In genomic region chr10:117436875-117437715, GRCm38 (mm10) we compare ENCODE assay signal across 8 mouse cellular contexts. TPM values are rescaled to one million over a fixed set of nuclear protein-coding genes. Genes with fewer than 3 reads are reported as not detected.
DNase-seq lines count a peak whose midpoint lies in the region; ATAC-seq lines count a peak whose summit lies in the region.

No protein-coding gene starts in this region.

- no peak overlapping the region for H3K4me3 ChIP-seq in embryonic facial prominence, embryonic 11.5 days (ENCODE audit: low read depth, low read length)
- no peak overlapping the region for H3K4me3 ChIP-seq in liver, embryonic 16.5 days (ENCODE audit: low read depth, low read length)

- no peak overlapping the region for H3K9ac ChIP-seq in embryonic facial prominence, embryonic 11.5 days (replicated peaks; ENCODE audit: low read length)
- no peak overlapping the region for H3K9ac ChIP-seq in liver, embryonic 16.5 days (ENCODE audit: low read depth, low read length)

- peaks cover 2% of the 10 kb centered on the region; the same call in 1 of the 2 replicates for H3K4me1 ChIP-seq in embryonic facial prominence, embryonic 11.5 days (ENCODE audit: control insufficient read depth, insufficient read depth, low read length)
- peaks cover 9% of the 10 kb centered on the region for H3K4me1 ChIP-seq in liver, embryonic 16.5 days (ENCODE audit: control insufficient read depth, low read depth, low read length)

- peak; percentile 59 for DNase-seq in right cerebral cortex, adult 18-20 months
- DNase-seq in right cerebral cortex, postnatal 10 days (ENCODE audit: low spot score in 2 of 2): no peak
- DNase-seq in adrenal gland, postnatal 25 days: peak; percentile 47
- DNase-seq in embryonic facial prominence, embryonic 11.5 days (ENCODE audit: low spot score): peak; percentile 76
- DNase-seq in kidney, adult 11 months: peak; percentile 53
- DNase-seq in skeletal muscle tissue, adult 2 months (ENCODE audit: low read depth, low spot score): peak; percentile 53
- no peak for DNase-seq in ovary, postnatal 36 days (ENCODE audit: low spot score)

- H3K27me3 ChIP-seq in embryonic facial prominence, embryonic 11.5 days (ENCODE audit: control insufficient read depth, insufficient read depth, low read length): no peaks in the 10 kb centered on the region
- H3K27me3 ChIP-seq in liver, embryonic 16.5 days (ENCODE audit: control insufficient read depth, insufficient read depth, low read depth, low read length): no peaks in the 10 kb centered on the region

- H3K9me3 ChIP-seq in embryonic facial prominence, embryonic 11.5 days (replicated peaks; ENCODE audit: control insufficient read depth, low read length): no peaks in the 10 kb centered on the region
- no peaks in the 10 kb centered on the region for H3K9me3 ChIP-seq in liver, embryonic 16.5 days (replicated peaks; ENCODE audit: control insufficient read depth, low read length)

- no peak overlapping the region for H3K27ac ChIP-seq in embryonic facial prominence, embryonic 11.5 days (replicated peaks; ENCODE audit: low read depth, low read length)
- no peak overlapping the region for H3K27ac ChIP-seq in liver, embryonic 16.5 days (ENCODE audit: low read length)

- no peak for ATAC-seq in embryonic facial prominence, embryonic 11.5 days (replicated peaks; ENCODE audit: insufficient number of reproducible peaks, low FRiP score, low TSS enrichment, low read depth)
- ATAC-seq in liver, embryonic 16.5 days (ENCODE audit: low read depth): no peak

- no peaks in the 10 kb centered on the region for H3K36me3 ChIP-seq in embryonic facial prominence, embryonic 11.5 days (replicated peaks; ENCODE audit: control insufficient read depth, insufficient read depth, low read depth, low read length)
- H3K36me3 ChIP-seq in liver, embryonic 16.5 days (ENCODE audit: control insufficient read depth, insufficient read depth): no peaks in the 10 kb centered on the region

- H3K4me2 ChIP-seq in embryonic facial prominence, embryonic 11.5 days (ENCODE audit: low read depth, low read length): no peak overlapping the region
- peak overlapping the region; percentile 32; the same call in 1 of the 2 replicates for H3K4me2 ChIP-seq in liver, embryonic 16.5 days (ENCODE audit: low read depth, low read length)

- 38% methylated on average over 27 of the region's 27 CpGs for WGBS in embryonic facial prominence, embryonic 11.5 days
- WGBS in liver, embryonic 16.5 days (ENCODE audit: insufficient replicate concordance): 50% methylated on average over 27 of the region's 27 CpGs

RNA-seq across cellular contexts. Expression of gene Cpsf6, which starts 57.3 kb away (rescaled TPM):
- total RNA-seq in adrenal gland, postnatal 25 days (2021): 86.5 and 98.2 TPM in 2 replicates
- 212 and 223 TPM in 2 replicates for polyA plus RNA-seq in embryonic facial prominence, embryonic 11.5 days (2014; fragmentation: Nextera tagmentation; extraction: Ambion mirVana)
- polyA plus RNA-seq in liver, embryonic 16.5 days (2015; fragmentation: Nextera tagmentation; extraction: Ambion mirVana): 49.4 and 50.5 TPM in 2 replicates

Comparison
In these comparisons a context has a peak if more than half of its experiments do, and no peak if none do; other contexts are left out.
1. DNase-seq: peak in right cerebral cortex, adult 18-20 months (single experiment), adrenal gland, postnatal 25 days (single experiment), embryonic facial prominence, embryonic 11.5 days (single experiment), kidney, adult 11 months (single experiment) and skeletal muscle tissue, adult 2 months (single experiment); none in right cerebral cortex, postnatal 10 days (0 of 2) and ovary, postnatal 36 days (single experiment).